Mouse (Mus musculus) ES-Bruce4 (cell line): ENCODE results near the gene Atp2b4.

Experiments used
- CTCF ChIP-seq: IDR thresholded peaks from one replicate; pipeline ENCODE4 v1.8.1; 2011; ENCODE audit warnings: low read depth, low read length
- EP300 ChIP-seq: IDR thresholded peaks from 2 replicates; pipeline ENCODE4 v1.6.1; 2011; ENCODE audit warnings: low read depth, low read length; ENCODE audit not compliant: insufficient read depth
- POLR2A ChIP-seq: IDR thresholded peaks from one replicate; pipeline ENCODE4 v1.8.1; 2011; ENCODE audit warnings: low read length; ENCODE audit not compliant: insufficient read depth

DNA sequence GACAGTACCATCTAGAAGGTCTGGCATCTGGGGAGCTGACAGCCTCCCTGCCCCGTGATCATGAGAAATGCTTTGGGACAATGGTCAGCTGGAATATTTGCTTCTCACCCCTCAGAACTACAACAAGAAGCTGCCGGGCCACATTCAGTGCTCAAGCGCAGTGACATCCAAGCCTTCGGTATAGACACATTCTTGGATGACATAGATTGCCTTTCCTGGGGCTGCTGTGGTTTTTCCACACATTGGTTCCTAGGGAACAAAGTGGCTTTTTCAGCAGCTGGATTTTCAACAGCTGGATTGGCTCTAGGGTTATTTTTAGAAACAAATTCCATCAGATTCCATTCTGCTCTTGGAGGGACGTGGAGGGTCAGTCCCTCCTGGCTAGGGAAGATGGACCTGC is 39.6 kb downstream of the Atp2b4 start:
- TF ChIP-seq CTCF (no peak), EP300 (no peak), POLR2A (no peak)
